Mouse (Mus musculus): Measurements from ENCODE around the gene Olfr998. TPM values are rescaled to one million over a fixed set of nuclear protein-coding genes. Genes with fewer than 3 reads are reported as not detected.
"Not testable (repeated sequence)": the region's sequence is repeated elsewhere in the genome, so short reads cannot be mapped to it uniquely, and the experiment has no call there.

Gene Olfr998
- not detected for total RNA-seq (2018; cell fraction: chromatin; rRNA removed)
- total RNA-seq (2018; cell fraction: cytosol; rRNA removed) = not detected
- not detected for total RNA-seq (2018; cell fraction: nucleus; rRNA removed)
- not detected in 3 replicates for polyA plus RNA-seq (2018)

GRCm38 (mm10) chr2:85588648-85589047 lies at the start of gene Olfr998:
TSS of gene Olfr998 (plus strand) at chr2:85588948.
- not testable (repeated sequence) for H3K36me3 ChIP-seq (ENCODE audit: inconsistent target); H3K4me3 ChIP-seq (ENCODE audit: inconsistent target); H3K27ac ChIP-seq; H3K79me2 ChIP-seq (ENCODE audit: inconsistent target)
- 86% methylated on average over 2 of the region's 2 CpGs for WGBS (ENCODE audit: missing documents)

DNA sequence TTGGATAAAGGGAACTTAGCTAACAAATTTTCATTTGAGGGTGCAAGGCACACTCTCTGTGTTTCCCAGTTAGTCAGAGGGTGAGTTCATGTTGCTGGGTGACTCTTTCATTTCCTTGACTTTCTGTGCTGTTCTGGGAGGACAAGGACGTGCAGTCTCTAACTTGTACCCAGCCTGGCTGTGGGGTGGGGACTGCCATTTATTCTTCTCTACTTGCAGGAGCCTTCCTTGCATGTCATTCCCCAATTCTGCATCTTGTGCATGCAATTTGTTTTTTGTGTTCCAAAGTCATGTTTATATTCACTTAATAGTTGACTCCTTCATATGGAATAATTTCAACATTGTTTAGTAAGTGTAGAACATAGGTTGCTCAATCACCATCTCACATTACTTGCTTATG lies 33.9 kb upstream of the Olfr998 start:
- Histone ChIP-seq H3K36me3 (ENCODE audit: inconsistent target) (no peaks in the 10 kb centered on the region), H3K4me3 (ENCODE audit: inconsistent target) (no peak overlapping the region), H3K79me2 (ENCODE audit: inconsistent target) (no peaks in the 10 kb centered on the region), H3K27ac (no peak overlapping the region)
- 67% methylated on average over 1 of the region's 1 CpGs for WGBS (ENCODE audit: missing documents)

DNA sequence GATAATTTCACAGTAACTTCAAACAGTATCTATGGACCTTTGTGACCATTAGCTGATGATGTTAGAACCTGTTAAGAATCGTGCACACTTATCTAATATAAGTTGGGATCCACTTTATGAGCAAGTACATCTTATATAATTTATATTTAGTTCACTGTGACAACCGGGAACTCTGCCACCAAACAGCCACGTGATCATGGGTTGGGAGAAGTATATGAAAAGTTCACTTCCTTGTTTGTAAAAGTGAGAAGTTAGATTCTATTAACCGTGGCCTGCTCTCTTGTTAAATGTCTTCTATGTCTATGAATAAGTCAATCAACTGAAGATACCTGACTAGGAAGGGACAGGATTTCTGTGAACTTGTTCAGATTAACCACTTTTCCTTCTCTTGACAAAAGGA lies 28.5 kb upstream of the Olfr998 start:
- Histone ChIP-seq H3K36me3 (ENCODE audit: inconsistent target) (no peaks in the 10 kb centered on the region), H3K79me2 (ENCODE audit: inconsistent target) (no peaks in the 10 kb centered on the region), H3K27ac (no peak overlapping the region), H3K4me3 (ENCODE audit: inconsistent target) (no peak overlapping the region)
- 5% methylated on average over 4 of the region's 4 CpGs for WGBS (ENCODE audit: missing documents)

DNA sequence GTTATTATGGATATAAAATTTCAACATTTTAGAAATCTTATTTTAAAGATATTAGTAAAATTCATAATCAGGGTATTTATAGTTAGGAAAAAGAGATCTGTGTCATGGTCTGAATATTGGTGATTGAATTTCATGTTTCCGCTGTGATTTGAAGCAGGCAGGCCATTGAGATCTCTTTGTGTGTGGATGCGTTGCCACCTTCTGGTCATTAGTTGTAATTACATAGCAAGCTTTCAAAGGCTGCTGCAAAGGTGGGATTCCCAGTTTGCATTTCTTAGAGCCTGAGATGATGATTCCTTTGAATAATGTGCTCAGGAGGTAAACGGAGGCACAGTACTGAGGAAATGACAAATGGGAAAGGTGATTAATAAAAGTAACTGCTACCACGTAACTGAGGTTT lies 27.6 kb upstream of the Olfr998 start:
- H3K36me3 ChIP-seq (ENCODE audit: inconsistent target) = no peaks in the 10 kb centered on the region
- H3K27ac ChIP-seq = no peak overlapping the region
- no peak overlapping the region for H3K4me3 ChIP-seq (ENCODE audit: inconsistent target)
- H3K79me2 ChIP-seq (ENCODE audit: inconsistent target) = no peaks in the 10 kb centered on the region
- 32% methylated on average over 4 of the region's 4 CpGs for WGBS (ENCODE audit: missing documents)

DNA sequence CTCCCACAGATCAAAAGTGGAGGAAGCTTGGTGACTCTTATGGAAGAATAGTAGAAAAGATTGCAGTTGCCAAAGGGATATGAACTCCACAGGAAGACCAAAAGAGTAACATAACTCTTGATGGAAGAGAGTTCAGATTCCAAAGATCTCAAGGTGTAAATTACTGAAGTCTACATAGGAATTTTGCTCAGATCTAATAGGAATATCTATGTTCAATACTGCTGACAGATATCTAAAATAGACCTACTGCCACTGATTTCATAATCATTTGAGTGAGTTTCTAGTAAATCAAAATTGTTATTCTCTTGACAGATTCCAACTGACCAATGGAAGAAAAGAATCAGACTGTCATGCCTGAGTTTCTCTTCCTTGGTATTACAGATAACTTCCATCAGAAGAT lies 9.8 kb upstream of the Olfr998 start, which contains the start of gene Olfr996:
Gene Olfr996 (plus strand): TSS at position 301 of the 400 bp plus-strand sequence.
- no peaks in the 10 kb centered on the region for H3K36me3 ChIP-seq (ENCODE audit: inconsistent target)
- no peaks in the 10 kb centered on the region for H3K79me2 ChIP-seq (ENCODE audit: inconsistent target)
- H3K27ac ChIP-seq = no peak within 1 kb of the TSS

DNA sequence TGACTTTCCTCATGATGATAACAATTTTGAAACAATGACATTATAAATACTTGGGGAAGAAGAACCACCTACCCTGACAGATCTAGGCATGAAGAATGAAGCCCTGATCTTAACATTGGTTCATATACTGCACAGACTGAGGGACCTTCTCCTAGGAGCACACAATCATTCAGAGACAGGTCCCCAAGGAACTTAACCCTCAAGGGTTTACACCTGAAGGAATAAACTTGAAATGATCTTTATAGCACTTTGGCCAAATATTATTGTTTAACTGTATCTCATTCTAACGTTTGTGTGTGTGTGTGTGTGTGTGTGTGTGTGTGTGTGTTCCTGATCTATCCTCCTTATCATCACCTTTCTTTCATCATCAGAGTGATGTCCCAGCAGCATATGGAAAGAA lies 23.1 kb downstream of the Olfr998 start, which contains the start of gene Olfr1000:
Gene Olfr1000 (minus strand): TSS at position 101 of the 400 bp plus-strand sequence.
- H3K79me2 ChIP-seq (ENCODE audit: inconsistent target) = no peaks in the 10 kb centered on the region
- no CpG with 5 or more reads among the region's 1 CpGs for WGBS (ENCODE audit: missing documents)
- no peaks in the 10 kb centered on the region for H3K36me3 ChIP-seq (ENCODE audit: inconsistent target)
- no peak within 1 kb of the TSS for H3K4me3 ChIP-seq (ENCODE audit: inconsistent target)
- no peak within 1 kb of the TSS for H3K27ac ChIP-seq

More for the DNA sequence above, 9.8 kb upstream of the Olfr998 start, which contains the start of gene Olfr996:
- no peak within 1 kb of the TSS for H3K4me3 ChIP-seq (ENCODE audit: inconsistent target)

Other genes starting within 250 kb of the Olfr998 start
- gene Olfr987, start 249.6 kb upstream of the Olfr998 start, polyA plus RNA-seq (2018) = not detected in 3 replicates
- not detected in 3 replicates for gene Olfr988, start 225.7 kb upstream of the Olfr998 start, polyA plus RNA-seq (2018)
- not detected in 3 replicates for gene Olfr992, start 179.5 kb upstream of the Olfr998 start, polyA plus RNA-seq (2018)
- gene Olfr993, start 174.1 kb upstream of the Olfr998 start, polyA plus RNA-seq (2018) = not detected in 3 replicates
- gene Olfr994, start 152.5 kb upstream of the Olfr998 start, polyA plus RNA-seq (2018) = not detected in 3 replicates
- gene Olfr995, start 145.3 kb upstream of the Olfr998 start, polyA plus RNA-seq (2018) = not detected in 3 replicates
- gene 4833423E24Rik, start 69.9 kb upstream of the Olfr998 start, polyA plus RNA-seq (2018) = not detected in 3 replicates
- not detected in 3 replicates for gene Olfr996, start 9.7 kb upstream of the Olfr998 start, polyA plus RNA-seq (2018)
- not detected in 3 replicates for gene Olfr1000, start 23.0 kb downstream of the Olfr998 start, polyA plus RNA-seq (2018)
- not detected in 3 replicates for gene Olfr1002, start 61.8 kb downstream of the Olfr998 start, polyA plus RNA-seq (2018)
- not detected in 3 replicates for gene Olfr154, start 75.5 kb downstream of the Olfr998 start, polyA plus RNA-seq (2018)
- not detected in 3 replicates for gene Olfr1006, start 89.8 kb downstream of the Olfr998 start, polyA plus RNA-seq (2018)
- not detected in 3 replicates for gene Olfr1008, start 100.5 kb downstream of the Olfr998 start, polyA plus RNA-seq (2018)
- not detected in 3 replicates for gene Olfr1009, start 126.5 kb downstream of the Olfr998 start, polyA plus RNA-seq (2018)
- gene Olfr1012, start 173.8 kb downstream of the Olfr998 start, polyA plus RNA-seq (2018) = not detected in 3 replicates
- not detected in 3 replicates for gene Olfr1013, start 178.2 kb downstream of the Olfr998 start, polyA plus RNA-seq (2018)
- not detected in 3 replicates for gene Olfr1014, start 183.8 kb downstream of the Olfr998 start, polyA plus RNA-seq (2018)
- not detected in 3 replicates for gene Olfr1015, start 193.1 kb downstream of the Olfr998 start, polyA plus RNA-seq (2018)
- gene Olfr1016, start 213.6 kb downstream of the Olfr998 start, polyA plus RNA-seq (2018) = not detected in 3 replicates
- not detected in 3 replicates for gene Olfr1018, start 229.5 kb downstream of the Olfr998 start, polyA plus RNA-seq (2018)